Mouse (Mus musculus) embryonic facial prominence, embryonic 12.5 days (tissue): ENCODE measurements around the gene Gm11555. TPM values are rescaled to one million over a fixed set of nuclear protein-coding genes. Genes with fewer than 3 reads are reported as not detected.
"Not testable (repeated sequence)": the region's sequence is repeated elsewhere in the genome, so short reads cannot be mapped to it uniquely, and the experiment has no call there.

Experiments
- ATAC-seq: fragments of 200-750 bp; cut with Nextera tagmentation; 2 replicates; pipeline ENCODE4 v1.8.0; 2017; ENCODE audit not compliant: insufficient number of reproducible peaks, insufficient read depth, low FRiP score, low TSS enrichment
- H3K27ac ChIP-seq: fragments of 300-500 bp; sonication (generic); 2 replicates; pipeline ENCODE4 v1.5.1; 2016; ENCODE audit warnings: mild to moderate bottlenecking
- H3K27me3 ChIP-seq: fragments of 300-500 bp; sonication (generic); 2 replicates; pipeline ENCODE4 v1.6.1; 2016; ENCODE audit warnings: mild to moderate bottlenecking, moderate library complexity
- H3K36me3 ChIP-seq: fragments of 300-500 bp; sonication (generic); 2 replicates; pipeline ENCODE4 v1.6.1; 2016; ENCODE audit warnings: mild to moderate bottlenecking
- H3K4me1 ChIP-seq: fragments of 300-500 bp; sonication (generic); 2 replicates; pipeline ENCODE4 v1.6.1; 2016
- H3K4me2 ChIP-seq: fragments of 300-500 bp; sonication (generic); replicated peaks from 2 replicates; pipeline ENCODE4 v1.6.1; 2016; ENCODE audit warnings: mild to moderate bottlenecking, moderate library complexity
- H3K4me3 ChIP-seq: fragments of 300-500 bp; sonication (generic); 2 replicates; pipeline ENCODE4 v1.5.1; 2016; ENCODE audit warnings: mild to moderate bottlenecking
- H3K9ac ChIP-seq: fragments of 300-500 bp; sonication (generic); 2 replicates; pipeline ENCODE4 v1.6.1; 2016; ENCODE audit warnings: mild to moderate bottlenecking, moderate library complexity
- H3K9me3 ChIP-seq: fragments of 300-500 bp; sonication (generic); 2 replicates; pipeline ENCODE4 v1.6.1; 2016; ENCODE audit warnings: mild to moderate bottlenecking, moderate library complexity
- WGBS: fragments of 180-500 bp; shearing (Covaris S2); methylation state at CpG from one replicate; pipeline ENCODE4 v1.1.7; 2016; 5-methylcytosine and 5-hydroxymethylcytosine counted together
- polyA plus RNA-seq: library from polyadenylated mRNA; unstranded; fragments of >200 nt; fragmentation: Nextera tagmentation; extraction: Ambion mirVana; gene quantifications from 2 replicates; pipeline ENCODE4 v1.2.1, GENCODE M21; 2016

Gm11555 gene
- polyA plus RNA-seq = not detected in 2 replicates

DNA sequence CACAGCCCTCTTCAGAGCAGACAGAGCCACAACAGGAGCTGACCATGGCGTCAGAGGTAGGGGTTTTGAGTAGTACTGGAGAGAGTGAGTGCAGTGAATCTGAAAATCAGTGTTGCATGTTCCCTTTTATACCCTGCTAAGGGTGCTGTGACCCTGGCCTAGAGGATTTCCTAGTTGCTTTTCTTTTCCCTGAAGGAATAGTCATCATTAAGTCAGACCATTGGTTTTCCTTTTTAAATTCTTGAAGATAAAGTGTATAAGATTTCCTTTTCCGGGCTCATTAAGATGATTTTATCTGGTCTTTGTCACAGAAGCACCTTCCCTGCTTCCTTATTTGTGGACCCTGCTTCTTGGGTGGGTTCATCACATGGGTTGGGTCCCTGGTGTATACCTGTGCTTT, at the start of gene Gm11555:
Gm11555 (minus strand) TSS at position 101 of the 400 bp plus-strand sequence.
- 87% methylated on average over 2 of the region's 2 CpGs for WGBS
- Histone ChIP-seq H3K27ac (no peak within 1 kb of the TSS), H3K4me2 (no peak within 1 kb of the TSS), H3K4me1 (no peaks in the 10 kb centered on the region), H3K36me3 (no peaks in the 10 kb centered on the region), H3K4me3 (no peak within 1 kb of the TSS), H3K27me3 (no peaks in the 10 kb centered on the region), H3K9me3 (no peaks in the 10 kb centered on the region), H3K9ac (no peak within 1 kb of the TSS)
- ATAC-seq = no peak

DNA sequence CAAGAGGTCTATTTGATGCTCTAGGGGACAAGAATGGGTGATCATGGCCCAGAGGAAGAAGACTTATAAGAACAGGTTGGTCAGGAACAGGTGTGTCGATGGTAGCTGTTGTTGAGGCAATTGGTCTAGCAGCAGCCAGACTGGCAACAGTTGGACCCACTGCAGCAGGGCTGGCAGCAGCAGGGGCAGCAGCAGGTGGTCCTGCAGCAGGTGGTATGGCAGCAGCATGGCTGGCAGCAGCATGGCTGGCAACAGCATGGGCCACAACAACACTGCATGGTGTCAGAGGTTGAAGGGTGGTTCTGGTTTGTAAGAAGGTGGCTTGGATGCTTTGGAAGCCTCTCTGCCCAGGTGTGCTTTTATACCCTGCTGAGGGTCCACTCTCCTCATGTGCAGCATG, 40.4 kb upstream of the Gm11555 start, which contains the start of gene Gm14190:
Gm14190 (minus strand) TSS at position 278 of the 400 bp plus-strand sequence.
- Histone ChIP-seq H3K9me3 (no peaks in the 10 kb centered on the region), H3K27me3 (no peaks in the 10 kb centered on the region), H3K4me1 (no peaks in the 10 kb centered on the region), H3K4me2 (no peak within 1 kb of the TSS), H3K27ac (no peak within 1 kb of the TSS), H3K9ac (no peak within 1 kb of the TSS), H3K4me3 (no peak within 1 kb of the TSS), H3K36me3 (no peaks in the 10 kb centered on the region)
- WGBS = 85% methylated on average over 1 of the region's 1 CpGs
- ATAC-seq = no peak

DNA sequence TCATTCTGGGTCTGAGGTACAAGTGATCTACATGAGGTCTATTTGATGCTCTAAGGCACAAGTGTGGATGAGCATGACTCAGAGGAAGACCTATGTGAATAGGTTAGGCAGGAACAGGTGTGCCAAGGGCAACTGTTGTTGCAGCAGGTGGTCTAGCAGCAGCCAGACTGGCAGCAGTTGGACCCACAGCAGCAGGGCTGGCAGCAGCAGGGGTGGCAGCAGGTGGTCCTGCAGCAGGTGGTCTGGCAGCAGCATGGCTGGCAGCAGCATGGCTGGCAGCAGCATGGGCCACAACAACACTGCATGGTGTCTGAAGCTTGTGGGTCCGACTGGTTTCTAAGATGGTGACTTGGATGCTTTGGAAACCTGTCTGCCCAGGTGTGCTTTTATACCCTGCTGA, 35.2 kb upstream of the Gm11555 start:
- 64% methylated on average over 1 of the region's 1 CpGs for WGBS
- H3K36me3 ChIP-seq, H3K4me2 ChIP-seq, H3K4me3 ChIP-seq, H3K4me1 ChIP-seq, H3K27me3 ChIP-seq, H3K9me3 ChIP-seq, H3K27ac ChIP-seq, H3K9ac ChIP-seq, ATAC-seq: not testable (repeated sequence)

DNA sequence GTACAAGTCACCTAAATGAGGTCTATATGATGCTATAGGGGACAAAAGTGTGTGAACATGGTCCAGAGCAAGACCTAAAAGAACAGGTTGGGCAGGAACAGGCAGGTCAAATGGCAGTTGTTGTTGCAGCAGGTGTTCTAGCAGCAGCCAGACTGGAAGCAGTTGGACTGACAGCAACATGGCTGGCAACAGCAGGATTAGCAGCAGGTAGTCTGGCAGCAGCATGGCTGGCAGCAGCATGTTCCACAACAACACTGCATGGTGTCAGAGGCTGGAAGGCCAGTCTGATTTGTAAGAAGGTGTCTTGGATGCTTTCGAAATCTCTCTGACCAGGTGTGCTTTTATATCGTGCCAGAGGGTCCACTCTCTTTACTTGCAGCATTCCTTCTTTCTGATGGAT, 33.4 kb upstream of the Gm11555 start:
- WGBS = 93% methylated on average over 2 of the region's 2 CpGs
- H3K4me3 ChIP-seq = no peak overlapping the region
- H3K36me3 ChIP-seq = no peaks in the 10 kb centered on the region
- no peak overlapping the region for H3K4me2 ChIP-seq
- H3K27me3 ChIP-seq = no peaks in the 10 kb centered on the region
- ATAC-seq = no peak
- no peaks in the 10 kb centered on the region for H3K9me3 ChIP-seq
- H3K27ac ChIP-seq = no peak overlapping the region
- no peak overlapping the region for H3K9ac ChIP-seq
- no peaks in the 10 kb centered on the region for H3K4me1 ChIP-seq

DNA sequence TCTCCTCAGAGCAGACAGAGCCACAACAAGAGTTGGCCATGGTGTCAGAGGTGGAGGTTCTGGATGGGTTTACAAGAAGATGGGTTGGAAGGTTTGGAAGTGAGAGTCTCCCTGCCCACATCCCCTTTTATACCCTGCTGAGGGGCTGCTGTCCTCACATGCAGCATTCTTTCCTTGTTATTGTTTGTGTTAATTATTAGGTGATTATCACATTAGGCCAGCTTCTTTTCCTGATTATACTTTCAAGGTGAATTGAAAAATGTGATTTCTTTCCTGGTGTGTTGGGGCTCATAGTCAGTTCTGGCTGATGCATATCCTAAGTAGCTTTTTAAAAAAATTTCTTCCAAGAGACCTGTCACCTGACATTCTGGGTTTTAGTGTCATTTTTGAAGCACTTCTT, 15.8 kb upstream of the Gm11555 start, which contains the start of gene Krtap4-6:
Krtap4-6 (minus strand) TSS at position 101 of the 400 bp plus-strand sequence.
- Histone ChIP-seq H3K4me2 (no peak within 1 kb of the TSS), H3K36me3 (no peaks in the 10 kb centered on the region), H3K9me3 (0 out of 2 replicates have a peak, but pooled peaks cover 2% of the 10 kb centered on the region), H3K27ac (no peak within 1 kb of the TSS), H3K27me3 (no peaks in the 10 kb centered on the region), H3K4me3 (no peak within 1 kb of the TSS), H3K9ac (no peak within 1 kb of the TSS), H3K4me1 (no peaks in the 10 kb centered on the region)
- no peak for ATAC-seq

DNA sequence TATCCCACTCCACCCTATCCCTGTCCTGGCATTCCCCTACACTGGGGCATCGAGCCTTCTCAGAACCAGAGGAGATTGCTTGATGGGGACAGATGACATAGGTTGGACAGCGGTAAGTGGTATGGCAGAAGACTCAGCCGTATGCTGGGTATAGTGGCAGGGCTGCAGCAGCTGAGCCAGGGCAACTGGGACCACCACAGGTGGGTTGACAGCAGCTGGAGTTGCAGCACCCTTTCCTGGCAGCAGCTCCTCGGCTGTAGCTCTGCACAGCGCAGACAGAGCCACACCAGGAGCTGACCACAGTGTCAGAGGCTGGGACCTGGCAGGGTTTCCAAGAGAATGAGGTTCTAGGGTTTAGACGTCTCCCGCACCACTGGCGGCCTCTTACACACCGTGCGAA, 12.8 kb upstream of the Gm11555 start:
- no peak for ATAC-seq
- no peak overlapping the region for H3K4me2 ChIP-seq
- H3K27me3 ChIP-seq = no peaks in the 10 kb centered on the region
- no peak overlapping the region for H3K9ac ChIP-seq
- H3K4me3 ChIP-seq = no peak overlapping the region
- no peaks in the 10 kb centered on the region for H3K4me1 ChIP-seq
- no peaks in the 10 kb centered on the region for H3K36me3 ChIP-seq
- 85% methylated on average over 10 of the region's 10 CpGs for WGBS
- H3K27ac ChIP-seq = no peak overlapping the region
- H3K9me3 ChIP-seq = 0 out of 2 replicates have a peak, but pooled peaks cover 2% of the 10 kb centered on the region

DNA sequence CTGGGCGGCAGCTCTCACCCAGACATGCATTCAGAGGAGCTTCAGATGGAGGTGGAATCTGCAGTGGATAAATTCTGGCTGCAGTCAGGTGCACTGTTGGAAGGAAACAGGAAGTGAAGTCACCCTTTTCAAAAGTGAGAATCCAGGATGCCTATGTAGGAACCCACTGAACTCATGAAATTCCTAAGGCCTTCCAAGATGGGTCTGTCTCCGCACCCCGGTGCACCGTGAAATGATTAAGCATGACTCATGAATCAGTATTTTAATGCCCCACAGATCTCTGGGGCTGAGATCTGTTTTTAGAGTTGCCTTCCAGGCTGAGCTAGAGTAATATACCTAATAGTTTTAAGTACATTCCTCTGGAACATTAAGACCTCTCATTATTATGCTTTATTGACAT, 9.2 kb upstream of the Gm11555 start:
- 77% methylated on average over 4 of the region's 4 CpGs for WGBS
- Histone ChIP-seq H3K27me3 (no peaks in the 10 kb centered on the region), H3K4me1 (no peaks in the 10 kb centered on the region), H3K9me3 (0 out of 2 replicates have a peak, but pooled peaks cover 2% of the 10 kb centered on the region), H3K4me3 (no peak overlapping the region), H3K36me3 (no peaks in the 10 kb centered on the region), H3K4me2 (no peak overlapping the region), H3K27ac (no peak overlapping the region), H3K9ac (no peak overlapping the region)
- ATAC-seq = no peak

DNA sequence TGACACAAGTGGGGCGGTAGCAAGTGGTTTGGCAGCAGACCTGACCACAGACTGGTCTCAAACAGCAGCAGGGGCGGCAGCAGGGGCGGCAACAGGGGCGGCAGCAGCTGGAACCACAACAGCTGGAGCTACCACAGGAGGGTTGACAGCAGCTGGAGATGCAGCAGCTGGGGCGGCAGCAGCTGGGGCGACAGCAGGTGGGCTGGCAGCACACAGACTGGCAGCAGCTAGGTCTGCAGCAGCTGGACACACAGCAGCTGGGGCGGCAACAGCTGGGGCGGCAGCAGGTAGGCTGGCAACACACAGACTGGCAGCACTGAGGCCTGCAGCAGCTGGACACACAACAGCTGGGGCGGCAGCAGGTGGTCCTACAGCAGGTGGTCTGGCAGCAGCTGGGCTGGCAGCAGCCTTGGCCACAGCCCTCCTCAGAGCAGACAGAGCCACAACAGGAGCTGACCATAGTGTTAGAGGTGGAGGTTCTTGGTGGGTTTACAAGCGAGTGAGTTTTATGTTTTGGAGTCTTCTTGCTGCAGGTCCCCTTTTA, 8.5 kb upstream of the Gm11555 start, which contains the start of gene Gm11563:
Gm11563 (minus strand) TSS at position 494 of the 544 bp plus-strand sequence.
- not testable (repeated sequence) for H3K4me2 ChIP-seq, H3K9me3 ChIP-seq, H3K4me1 ChIP-seq, H3K36me3 ChIP-seq, H3K27ac ChIP-seq, H3K27me3 ChIP-seq, H3K9ac ChIP-seq, H3K4me3 ChIP-seq, ATAC-seq
- 52% methylated on average over 10 of the region's 10 CpGs for WGBS

DNA sequence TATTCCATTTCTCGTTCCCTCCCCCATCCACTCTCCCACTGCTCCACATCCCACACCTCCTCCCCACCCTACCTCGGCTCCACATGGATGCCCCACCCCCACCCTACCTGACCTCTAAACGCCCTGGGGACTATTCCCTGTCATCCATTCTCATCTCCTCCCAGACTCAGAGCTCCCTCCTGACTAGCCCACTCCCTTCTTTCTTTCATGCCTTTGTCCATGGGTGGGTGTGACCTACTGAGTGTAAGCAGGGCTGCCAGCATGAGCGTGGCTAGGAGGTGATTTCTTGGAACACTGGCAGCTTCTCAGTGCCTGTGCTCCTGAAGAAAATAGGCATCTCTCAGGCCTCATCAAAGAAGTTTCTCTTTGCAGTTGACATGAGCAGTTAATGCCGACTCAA, 7.0 kb upstream of the Gm11555 start:
- no peaks in the 10 kb centered on the region for H3K36me3 ChIP-seq
- H3K27ac ChIP-seq = no peak overlapping the region
- no peak overlapping the region for H3K9ac ChIP-seq
- no peak overlapping the region for H3K4me2 ChIP-seq
- H3K4me3 ChIP-seq = no peak overlapping the region
- whole genome bisulfite sequencing = 50% methylated on average over 5 of the region's 5 CpGs
- H3K9me3 ChIP-seq = 0 out of 2 replicates have a peak, but pooled peaks cover 2% of the 10 kb centered on the region
- H3K27me3 ChIP-seq = no peaks in the 10 kb centered on the region
- no peaks in the 10 kb centered on the region for H3K4me1 ChIP-seq
- no peak for ATAC-seq

DNA sequence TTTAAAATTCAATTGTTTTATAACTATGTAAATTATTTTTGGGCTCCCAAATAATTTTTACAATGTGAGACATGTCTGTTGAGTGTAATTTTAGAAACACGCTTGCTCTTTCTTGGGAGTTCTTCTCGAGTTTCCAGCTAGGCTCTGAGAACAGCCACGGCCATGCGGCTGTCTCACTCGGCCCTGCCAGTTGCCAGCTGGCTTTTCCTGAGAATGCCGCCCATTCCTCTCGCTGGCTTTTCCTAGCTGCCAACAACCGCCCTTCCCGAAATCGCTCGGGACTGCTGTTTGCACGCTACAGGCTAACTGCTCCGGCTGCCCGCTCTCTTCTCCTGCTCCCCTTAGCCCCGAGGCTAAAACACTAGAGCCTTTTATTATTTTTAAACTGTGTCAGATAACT, 3.6 kb downstream of the Gm11555 start:
- no peaks in the 10 kb centered on the region for H3K36me3 ChIP-seq

DNA sequence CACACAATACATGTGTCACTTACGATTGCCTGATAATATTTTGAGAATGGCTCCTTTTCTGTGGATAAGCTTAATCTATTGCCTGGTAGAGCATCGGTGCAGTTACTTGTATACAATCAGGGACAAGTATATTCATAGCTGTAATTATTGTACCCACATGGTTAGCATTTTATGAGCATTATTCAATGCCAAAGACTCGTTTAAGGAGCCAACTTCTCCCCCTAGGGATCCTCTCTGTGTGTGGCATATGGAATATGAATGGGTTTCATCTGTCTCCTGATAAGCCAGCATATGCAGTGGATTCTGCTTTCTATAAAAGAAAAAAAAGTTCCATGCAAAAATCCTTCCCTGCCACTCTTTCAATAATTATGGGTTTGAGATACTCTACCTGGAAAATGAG, 5.7 kb downstream of the Gm11555 start:
- no peak overlapping the region for H3K4me3 ChIP-seq
- H3K27ac ChIP-seq = no peak overlapping the region
- H3K36me3 ChIP-seq = no peaks in the 10 kb centered on the region
- H3K4me1 ChIP-seq = 0 out of 2 replicates have a peak, but pooled peaks cover 3% of the 10 kb centered on the region
- no peaks in the 10 kb centered on the region for H3K27me3 ChIP-seq
- H3K9ac ChIP-seq = no peak overlapping the region
- WGBS = 74% methylated on average over 3 of the region's 3 CpGs
- ATAC-seq = no peak
- H3K9me3 ChIP-seq = no peaks in the 10 kb centered on the region
- no peak overlapping the region for H3K4me2 ChIP-seq

More for the DNA sequence above, 3.6 kb downstream of the Gm11555 start:
- no peak overlapping the region for H3K4me2 ChIP-seq
- 79% methylated on average over 15 of the region's 15 CpGs for WGBS
- H3K27me3 ChIP-seq = no peaks in the 10 kb centered on the region
- H3K4me1 ChIP-seq = no peaks in the 10 kb centered on the region
- no peak for ATAC-seq
- H3K4me3 ChIP-seq = no peak overlapping the region
- H3K9me3 ChIP-seq = no peaks in the 10 kb centered on the region
- no peak overlapping the region for H3K27ac ChIP-seq
- H3K9ac ChIP-seq = no peak overlapping the region

DNA sequence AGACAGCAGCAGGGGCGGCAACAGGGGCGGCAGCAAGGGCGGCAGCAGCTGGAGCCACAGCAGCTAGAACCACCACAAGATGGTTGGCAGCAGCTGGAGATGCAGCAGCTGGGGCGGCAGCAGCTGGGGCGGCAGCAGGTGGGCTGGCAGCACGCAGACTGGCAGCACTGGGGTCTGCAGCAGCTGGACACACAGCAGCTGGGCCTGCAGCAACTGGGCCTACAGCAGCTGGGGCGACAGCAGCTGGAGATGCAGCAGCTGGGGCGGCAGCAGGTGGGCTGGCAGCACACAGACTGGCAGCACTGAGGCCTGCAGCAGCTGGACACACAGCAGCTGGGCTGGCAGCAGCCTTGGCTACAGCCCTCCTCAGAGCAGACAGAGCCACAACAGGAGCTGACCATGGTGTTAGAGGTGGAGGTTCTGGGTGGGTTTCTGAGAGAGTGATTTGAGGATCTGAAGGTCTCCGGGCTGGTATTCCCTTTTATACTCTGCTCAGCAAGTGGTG, 6.3 kb downstream of the Gm11555 start, which contains the start of gene Krtap4-7:
Krtap4-7 (minus strand) TSS at position 455 of the 505 bp plus-strand sequence.
- not testable (repeated sequence) for H3K36me3 ChIP-seq, H3K4me2 ChIP-seq, H3K9me3 ChIP-seq, ATAC-seq, H3K27me3 ChIP-seq, H3K27ac ChIP-seq, H3K4me1 ChIP-seq, H3K4me3 ChIP-seq, H3K9ac ChIP-seq
- 84% methylated on average over 9 of the region's 9 CpGs for WGBS
